Mouse (Mus musculus): ENCODE measurements around the gene Pax3.

GRCm38 (mm10) chr1:78211041-78211440 is 14.1 kb upstream of the Pax3 start:
- TF ChIP-seq GATA1 (IDR thresholded peaks at IDR 0.05; ENCODE audit: borderline replicate concordance, low read length) (no peak), FLI1 (IDR thresholded peaks at IDR 0.05; ENCODE audit: low read length) (no peak)

Data from megakaryocyte, embryonic 14.5 days (primary cell).